Mouse (Mus musculus) lung, adult 2 months (tissue): ENCODE results near the gene Nisch.

ENCODE experiments used
- CTCF ChIP-seq: fragments of 200-500 bp; IDR thresholded peaks from 2 replicates; pipeline ENCODE4 v1.5.1; 2011; ENCODE audit warnings: mild to moderate bottlenecking, low read length, control low read depth; ENCODE audit not compliant: insufficient read depth
- POLR2A ChIP-seq: fragments of 200-500 bp; IDR thresholded peaks from 2 replicates; pipeline ENCODE4 v1.6.1; 2011; ENCODE audit warnings: low read depth, mild to moderate bottlenecking, control low read depth, low read length, borderline replicate concordance; ENCODE audit errors: extremely low read depth

DNA sequence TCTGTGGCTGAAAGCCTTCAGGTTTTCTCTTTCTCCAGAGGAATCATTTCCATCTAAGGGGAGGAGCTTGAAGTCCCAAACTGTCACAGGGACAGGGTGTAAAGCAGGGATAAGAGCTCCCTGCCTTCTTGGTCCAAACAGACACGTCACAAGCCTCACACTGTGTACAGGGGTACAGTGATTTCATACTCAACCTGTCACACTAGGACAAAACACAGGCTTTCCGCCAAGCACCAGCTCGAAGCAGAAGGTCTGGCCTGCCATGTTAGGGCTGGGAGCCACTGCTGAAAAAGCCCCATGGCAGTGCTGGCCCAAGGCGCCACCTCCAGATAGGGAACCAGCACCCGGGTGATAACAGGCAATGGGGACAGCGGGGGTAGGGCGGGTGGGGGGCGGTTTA, 52.7 kb downstream of the Nisch start:
- no peak for TF ChIP-seq CTCF
- no peak for TF ChIP-seq POLR2A
